Mouse (Mus musculus) bone marrow macrophage, adult 2 months (primary cell): ENCODE results near the gene Oxsr1. TPM values are rescaled to one million over a fixed set of nuclear protein-coding genes. Genes with fewer than 3 reads are reported as not detected.
A peak's percentile ranks its signal among the peaks of the same experiment; 100 is the strongest.
"Not testable (repeated sequence)": the region's sequence is repeated elsewhere in the genome, so short reads cannot be mapped to it uniquely, and the experiment has no call there.

Experiments used
- H3K27ac ChIP-seq: 2 replicates; pipeline ENCODE4 v1.5.1; 2012; ENCODE audit warnings: low read depth, low read length; ENCODE audit not compliant: insufficient read depth
- H3K4me1 ChIP-seq: 2 replicates; pipeline ENCODE4 v1.6.1; 2012; ENCODE audit warnings: low read length; ENCODE audit not compliant: control insufficient read depth, insufficient read depth
- H3K4me3 ChIP-seq: 2 replicates; pipeline ENCODE4 v1.5.1; 2012; ENCODE audit warnings: mild to moderate bottlenecking, low read length, moderate library complexity; ENCODE audit not compliant: insufficient read depth
- CTCF ChIP-seq: IDR thresholded peaks from 2 replicates; pipeline ENCODE4 v1.5.1; 2012; ENCODE audit warnings: low read depth, mild to moderate bottlenecking, low read length, moderate library complexity
- POLR2A ChIP-seq: IDR thresholded peaks from 2 replicates; pipeline ENCODE4 v1.6.1; 2012; ENCODE audit warnings: mild to moderate bottlenecking, low read depth, low read length, borderline replicate concordance
- polyA plus RNA-seq: library from polyadenylated mRNA; stranded (reverse); fragments of >200 nt; gene quantifications from 2 replicates; pipeline ENCODE4 v1.2.4, GENCODE M21; 2012; ENCODE audit not compliant: missing spikeins, insufficient read depth, insufficient read length

The Oxsr1 gene
- polyA plus RNA-seq, 1 experiment: 29.2 TPM

DNA sequence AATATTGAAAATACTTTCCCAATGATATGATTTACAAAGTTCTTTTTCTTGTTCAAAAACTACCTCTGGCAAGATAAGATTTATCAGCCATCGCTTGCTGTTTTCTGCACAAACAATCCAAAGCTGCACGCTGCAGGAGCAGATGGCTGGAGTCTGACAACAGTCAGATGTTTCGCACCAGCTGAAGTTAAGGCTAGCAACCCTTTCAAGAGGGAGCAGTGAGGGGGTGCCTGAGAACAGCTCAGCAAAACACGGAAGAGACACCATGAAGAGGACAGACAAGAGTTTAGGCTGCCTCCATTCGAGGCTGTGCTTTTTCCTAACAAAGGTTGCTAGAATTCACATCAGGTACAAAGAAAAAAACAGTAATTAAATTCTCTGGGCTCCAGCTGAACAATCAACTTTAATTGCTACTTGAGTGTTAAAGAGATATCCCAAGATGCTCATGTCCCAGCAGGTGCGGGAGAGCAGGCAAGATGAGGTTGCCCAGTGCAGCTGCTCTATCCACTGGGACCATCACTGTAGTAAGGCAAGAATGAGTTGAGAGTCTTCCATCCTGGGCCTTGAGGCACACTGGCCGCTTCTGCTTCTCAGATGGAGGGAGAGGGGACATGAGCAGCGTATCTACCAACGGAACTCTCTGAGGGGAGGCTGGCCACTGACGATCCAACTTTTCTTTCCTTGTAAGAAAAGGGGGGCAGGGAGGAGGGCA, 81.8 kb downstream of the Oxsr1 start:
- Histone ChIP-seq H3K4me1 (no peaks in the 10 kb centered on the region), H3K4me3 (no peak overlapping the region), H3K27ac (no peak overlapping the region)
- no peak for TF ChIP-seq CTCF

DNA sequence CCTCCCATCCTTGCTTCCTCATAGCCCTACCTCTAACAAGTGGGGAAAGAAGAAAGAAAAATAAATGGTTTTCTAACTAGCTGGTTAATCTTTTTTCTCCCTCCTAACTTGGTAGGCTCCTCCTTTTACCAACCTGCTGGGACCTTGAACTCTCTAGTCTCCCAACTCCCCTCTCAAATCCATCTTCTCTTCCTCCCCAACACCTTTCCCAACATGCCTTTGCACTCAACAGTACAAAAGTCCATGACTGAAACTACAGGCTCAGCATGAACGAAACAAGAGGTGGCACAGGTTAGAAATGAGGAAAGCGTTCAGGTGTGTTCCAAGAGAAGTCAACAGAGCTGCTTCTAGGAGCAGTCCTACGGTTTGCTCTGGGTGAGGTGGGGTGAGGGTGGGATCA, 83.0 kb downstream of the Oxsr1 start:
- Histone ChIP-seq H3K4me1 (no peaks in the 10 kb centered on the region), H3K27ac (no peak overlapping the region), H3K4me3 (no peak overlapping the region)
- no peak for TF ChIP-seq POLR2A
- TF ChIP-seq CTCF: no peak

DNA sequence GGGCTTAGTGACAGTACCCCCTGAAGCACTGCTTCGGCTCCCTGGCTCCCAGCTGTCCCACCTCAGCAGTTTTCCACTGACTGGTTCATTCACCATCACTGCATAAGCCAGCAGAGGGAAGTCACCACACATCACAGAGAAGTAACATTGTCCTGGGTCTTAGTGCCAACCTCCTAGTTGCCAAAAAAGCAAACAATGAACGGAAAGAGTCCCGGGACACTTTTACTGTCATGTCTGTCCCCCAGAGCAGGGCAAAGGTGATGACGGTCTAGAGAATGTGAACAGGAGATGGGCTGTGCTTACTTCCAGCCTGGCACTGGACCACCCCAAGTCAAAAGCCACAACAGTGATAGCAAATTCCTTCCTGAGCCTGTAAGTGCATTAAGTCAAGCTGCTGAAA, 83.4 kb downstream of the Oxsr1 start:
- no peak for TF ChIP-seq POLR2A
- no peak for TF ChIP-seq CTCF
- H3K4me3 ChIP-seq: no peak overlapping the region
- H3K27ac ChIP-seq: no peak overlapping the region
- no peaks in the 10 kb centered on the region for H3K4me1 ChIP-seq

DNA sequence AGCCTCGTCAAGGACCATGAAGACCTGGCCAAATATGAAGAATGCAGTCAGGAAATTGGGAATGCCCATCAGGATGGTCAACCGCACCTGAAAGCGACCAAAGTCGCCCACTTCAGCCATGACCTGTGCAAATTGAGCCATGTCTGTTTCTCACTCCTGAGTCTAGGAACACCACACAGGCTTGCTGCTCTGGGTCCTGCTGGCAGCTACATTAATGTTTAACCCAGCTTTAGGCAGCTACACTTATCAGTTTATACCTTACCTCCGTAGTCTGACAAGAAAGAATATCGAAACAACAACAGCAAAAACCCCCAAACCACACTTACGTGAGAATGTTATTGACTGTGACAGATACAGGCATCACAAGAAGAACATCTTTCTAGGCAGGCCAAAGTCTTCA, 90.7 kb downstream of the Oxsr1 start:
- Histone ChIP-seq H3K4me1 (no peaks in the 10 kb centered on the region), H3K27ac (no peak overlapping the region), H3K4me3 (no peak overlapping the region)
- no peak for TF ChIP-seq CTCF
- no peak for TF ChIP-seq POLR2A

DNA sequence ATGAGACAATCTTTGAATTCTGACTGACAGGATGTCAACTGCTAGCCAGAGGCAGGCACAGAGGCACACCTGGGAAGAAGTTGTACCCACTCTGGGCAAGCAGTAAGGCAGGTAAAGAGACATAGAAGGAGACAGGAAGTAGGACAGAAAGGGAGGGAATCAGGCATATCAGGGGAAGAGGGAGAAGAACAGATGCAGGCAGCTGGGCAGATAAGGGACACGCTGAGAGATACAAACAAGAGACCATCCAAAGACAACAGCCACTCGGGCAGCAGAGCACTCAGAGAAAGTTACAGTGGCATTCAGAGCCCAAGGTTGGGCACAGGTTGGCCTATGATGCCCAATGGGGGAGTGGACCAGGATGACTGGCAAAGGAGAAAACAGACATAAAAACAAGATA, 91.4 kb downstream of the Oxsr1 start:
- TF ChIP-seq CTCF (no peak), POLR2A (no peak)

DNA sequence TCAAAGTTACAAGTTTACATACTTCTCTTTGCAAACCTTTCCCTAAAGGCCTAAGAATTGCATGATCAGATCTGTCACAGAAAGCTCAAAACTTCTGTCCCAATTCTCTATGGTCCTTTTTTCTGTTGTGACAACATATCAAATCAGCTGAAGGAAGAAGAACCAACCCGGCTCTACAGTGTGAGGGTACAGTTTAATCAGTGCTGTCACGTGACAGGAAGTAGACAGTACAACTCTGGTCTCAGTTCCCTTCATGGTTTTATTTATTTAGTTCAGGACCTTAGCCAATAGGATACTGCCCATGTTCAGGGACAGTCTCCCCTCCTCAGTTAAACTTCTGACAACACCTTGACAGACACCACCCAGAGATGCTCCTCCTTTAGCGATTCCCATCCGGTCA, 102.0 kb downstream of the Oxsr1 start:
- H3K4me3 ChIP-seq: no peak overlapping the region
- TF ChIP-seq CTCF: no peak
- TF ChIP-seq POLR2A: no peak
- peak overlapping the region; percentile 34 for H3K27ac ChIP-seq
- peaks cover 8% of the 10 kb centered on the region for H3K4me1 ChIP-seq

More for the DNA sequence above, 91.4 kb downstream of the Oxsr1 start:
- H3K4me1 ChIP-seq: no peaks in the 10 kb centered on the region
- H3K4me3 ChIP-seq: no peak overlapping the region
- no peak overlapping the region for H3K27ac ChIP-seq

DNA sequence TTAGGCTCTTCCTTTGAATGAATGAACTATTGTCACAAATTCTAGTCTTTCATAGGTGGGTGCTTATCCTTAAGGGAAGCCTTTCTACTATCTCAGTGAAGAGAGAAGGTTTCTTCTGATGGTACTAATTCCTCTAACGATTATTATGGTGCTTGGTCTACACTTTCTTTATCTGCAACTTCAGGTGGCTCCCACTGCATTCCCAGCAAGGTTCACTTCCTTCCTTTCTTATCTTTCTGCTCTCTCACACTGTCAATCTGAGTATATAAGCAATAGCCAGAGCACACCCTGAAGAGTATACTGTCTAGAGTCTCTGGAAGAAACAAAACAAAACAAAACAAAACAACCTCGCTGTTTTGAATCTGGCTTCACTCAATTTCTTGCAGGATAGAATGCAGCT, 102.6 kb downstream of the Oxsr1 start:
- H3K4me3 ChIP-seq: no peak overlapping the region
- TF ChIP-seq POLR2A: no peak
- TF ChIP-seq CTCF: no peak
- peaks cover 8% of the 10 kb centered on the region for H3K4me1 ChIP-seq
- 0 out of 2 replicates have a peak overlapping the region, but pooled peaks have one; percentile 34 for H3K27ac ChIP-seq

DNA sequence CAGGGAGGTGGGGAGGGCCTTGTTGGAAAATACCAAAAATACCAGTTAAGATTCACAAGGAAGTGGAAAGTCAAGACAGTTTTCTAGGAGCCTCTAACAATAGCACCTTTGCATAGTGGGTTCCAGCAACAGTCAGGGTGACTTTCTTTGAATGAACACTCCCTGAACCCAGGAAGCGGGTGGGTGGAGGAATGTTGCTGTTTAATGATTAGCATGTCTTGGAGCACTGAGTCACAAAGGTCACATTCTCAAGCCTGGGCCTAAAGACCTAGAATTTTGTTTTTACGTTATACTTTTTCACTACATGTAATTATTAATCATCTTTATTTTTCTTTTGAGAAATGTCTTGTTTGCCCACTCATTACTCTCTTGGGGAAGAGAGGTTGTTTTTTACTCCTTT, 106.9 kb downstream of the Oxsr1 start:
- not testable (repeated sequence) for H3K4me3 ChIP-seq, H3K27ac ChIP-seq, H3K4me1 ChIP-seq

DNA sequence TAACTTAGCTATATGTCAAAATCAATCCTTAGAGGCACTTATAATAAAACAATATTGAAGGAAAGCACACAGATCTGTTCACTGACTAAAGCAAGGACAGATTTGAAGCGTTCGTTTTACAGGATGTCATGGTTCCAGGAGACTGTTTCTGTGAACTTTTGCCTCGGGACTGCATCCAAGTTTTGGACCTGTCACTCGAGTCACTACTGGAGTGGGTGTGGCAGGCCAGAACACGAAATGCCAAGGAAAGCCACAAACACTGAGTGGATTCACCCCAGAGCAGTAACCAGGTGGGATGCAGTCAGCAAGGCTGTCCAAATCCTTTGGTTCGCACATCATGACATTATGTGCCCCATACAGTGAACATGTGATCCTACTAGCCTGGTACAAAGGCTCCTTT, 107.6 kb downstream of the Oxsr1 start:
- H3K4me3 ChIP-seq: no peak overlapping the region

DNA sequence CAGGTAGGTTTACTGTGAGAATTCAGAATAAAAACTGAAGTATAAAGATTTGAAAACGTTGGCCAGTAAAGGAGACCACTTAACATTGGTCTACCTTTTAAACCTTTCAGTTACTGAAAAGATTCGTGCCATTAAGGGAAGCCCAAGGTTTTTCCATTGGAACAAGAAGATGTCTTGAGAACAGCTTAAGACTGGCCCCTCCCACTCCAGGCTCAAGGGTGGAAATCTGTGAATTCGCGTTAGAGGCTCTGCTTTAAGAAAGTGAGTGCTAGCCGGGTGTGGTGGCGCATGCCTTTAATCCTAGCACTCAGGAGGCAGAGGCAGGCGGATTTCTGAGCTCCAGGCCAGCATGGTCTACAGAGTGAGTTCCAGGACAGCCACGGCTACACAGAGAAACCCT, 109.2 kb downstream of the Oxsr1 start:
- Histone ChIP-seq H3K4me3 (no peak overlapping the region), H3K27ac (no peak overlapping the region), H3K4me1 (no peaks in the 10 kb centered on the region)
- no peak for TF ChIP-seq POLR2A
- TF ChIP-seq CTCF: no peak

More for the DNA sequence above, 107.6 kb downstream of the Oxsr1 start:
- Histone ChIP-seq H3K4me1 (no peaks in the 10 kb centered on the region; the same call in 1 of the 2 replicates), H3K27ac (no peak overlapping the region)
- TF ChIP-seq CTCF: no peak
- TF ChIP-seq POLR2A: no peak

DNA sequence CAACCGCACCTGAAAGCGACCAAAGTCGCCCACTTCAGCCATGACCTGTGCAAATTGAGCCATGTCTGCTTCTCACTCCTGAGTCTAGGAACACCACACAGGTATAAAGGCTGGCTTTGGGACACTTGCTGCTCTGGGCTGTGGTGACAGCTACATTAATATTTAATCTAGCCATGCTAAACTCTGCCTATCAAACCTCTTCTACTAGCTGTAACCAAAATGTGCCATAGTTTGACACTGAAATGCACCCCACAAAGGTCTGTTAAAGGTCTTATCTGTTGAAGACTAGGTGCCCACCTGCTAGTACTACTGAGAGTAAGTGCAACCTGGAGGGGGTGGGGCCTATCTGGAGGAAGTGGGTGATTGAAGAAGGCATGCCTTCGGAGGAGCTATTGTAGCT, 113.2 kb downstream of the Oxsr1 start, which contains the start of gene Slc22a13:
TSS of gene Slc22a13 (minus strand) at position 101 of the 400 bp plus-strand sequence.
- no peak within 1 kb of the TSS for H3K27ac ChIP-seq
- no peaks in the 10 kb centered on the region for H3K4me1 ChIP-seq
- TF ChIP-seq POLR2A: no peak
- TF ChIP-seq CTCF: no peak
- no peak within 1 kb of the TSS for H3K4me3 ChIP-seq
